Mouse (Mus musculus): Measurements from ENCODE around the gene Selenoi.

DNA sequence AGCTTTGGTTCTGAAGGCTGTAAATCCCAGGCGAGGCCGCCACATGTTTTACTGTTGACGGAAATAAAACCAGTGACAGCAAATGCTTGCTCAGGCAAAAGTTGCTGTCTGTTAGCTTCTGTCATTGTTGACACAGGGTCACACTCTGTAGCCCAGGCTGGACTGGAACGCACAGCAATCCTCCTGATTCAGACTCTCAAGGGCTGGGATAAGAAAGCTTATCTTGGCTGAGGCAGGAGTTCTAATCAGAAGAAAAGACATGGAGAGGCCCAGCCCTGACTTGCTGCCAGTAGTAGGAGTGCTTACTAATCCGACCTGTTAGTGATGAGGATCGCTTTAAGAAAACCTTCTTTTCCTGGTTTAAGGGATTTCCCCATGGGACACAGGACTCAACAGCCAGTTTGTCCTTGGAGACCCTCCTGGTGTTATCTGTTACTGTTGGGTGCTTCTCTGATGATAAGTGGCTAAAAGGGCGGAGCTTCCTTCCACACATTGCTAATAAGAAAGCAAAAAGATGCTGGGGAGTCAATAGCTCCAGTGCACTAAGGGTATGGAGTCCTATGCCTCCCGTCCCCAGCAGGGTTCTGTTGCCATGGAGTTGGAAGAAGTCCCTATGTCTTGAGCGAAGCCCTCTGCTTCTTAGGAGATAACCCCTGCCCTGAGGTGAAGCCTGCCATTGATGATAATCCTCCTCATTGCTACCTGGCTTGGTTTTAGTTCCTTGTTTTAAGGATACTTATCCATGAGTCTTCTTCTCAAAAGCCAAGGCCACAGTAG, 54.9 kb downstream of the Selenoi start:
- TF ChIP-seq POLR2A (IDR thresholded peaks at IDR 0.05; ENCODE audit: borderline replicate concordance, extremely low read depth, insufficient read depth, insufficient read length, poor library complexity, severe bottlenecking) = no peak
- TF ChIP-seq CTCF (IDR thresholded peaks at IDR 0.05; ENCODE audit: borderline replicate concordance, extremely low read depth, insufficient read depth, insufficient read length) = no peak
